Mouse (Mus musculus) urinary bladder, postnatal 36 days (tissue): ENCODE measurements around the gene Ntrk3.
A peak's percentile ranks its signal among the peaks of the same experiment; 100 is the strongest.

Experiments used
- DNase-seq, 2 experiments: peaks; one replicate each; pipeline ENCODE4 v3.0.0; 2022; ENCODE audit warnings: low spot score in 2 of 2, mixed read lengths in 1 of 2

The Ntrk3 gene

GRCm38 (mm10) chr7:78520243-78520927, 217.4 kb downstream of the Ntrk3 start:
- DNase-seq = no peak

- no peak for DNase-seq
Measured at GRCm38 (mm10) chr7:78519689-78520088, 218.1 kb downstream of the Ntrk3 start.

- peak in 1 of 2 experiments; percentile 4 for DNase-seq
Measured at GRCm38 (mm10) chr7:78518760-78519363, 218.9 kb downstream of the Ntrk3 start.

- no peak for DNase-seq
Measured at GRCm38 (mm10) chr7:78515042-78515609, 222.7 kb downstream of the Ntrk3 start.

- no peak for DNase-seq
Measured at GRCm38 (mm10) chr7:78507032-78507611, 230.7 kb downstream of the Ntrk3 start.

- DNase-seq = no peak
Measured at GRCm38 (mm10) chr7:78500863-78501262, 236.9 kb downstream of the Ntrk3 start.

- no peak for DNase-seq
Measured at GRCm38 (mm10) chr7:78499970-78500369, 237.8 kb downstream of the Ntrk3 start.

- no peak for DNase-seq
Measured at GRCm38 (mm10) chr7:78498356-78498755, 239.5 kb downstream of the Ntrk3 start.

- DNase-seq = no peak
Measured at GRCm38 (mm10) chr7:78497819-78498218, 240.0 kb downstream of the Ntrk3 start.

- no peak for DNase-seq
Measured at GRCm38 (mm10) chr7:78493591-78493990, 244.2 kb downstream of the Ntrk3 start.

GRCm38 (mm10) chr7:78491176-78491575, 246.6 kb downstream of the Ntrk3 start:
- DNase-seq = no peak

GRCm38 (mm10) chr7:78484290-78484689, 253.5 kb downstream of the Ntrk3 start:
- no peak for DNase-seq

- no peak for DNase-seq
Measured at GRCm38 (mm10) chr7:78483729-78484128, 254.1 kb downstream of the Ntrk3 start.

- DNase-seq = no peak
Measured at GRCm38 (mm10) chr7:78483061-78483460, 254.8 kb downstream of the Ntrk3 start.

GRCm38 (mm10) chr7:78478881-78479280, 258.9 kb downstream of the Ntrk3 start:
- DNase-seq = no peak

- no peak for DNase-seq
Measured at GRCm38 (mm10) chr7:78471755-78472154, 266.1 kb downstream of the Ntrk3 start.

GRCm38 (mm10) chr7:78471270-78471669, 266.5 kb downstream of the Ntrk3 start:
- DNase-seq = no peak

- DNase-seq = no peak
Measured at GRCm38 (mm10) chr7:78462605-78463004, 275.2 kb downstream of the Ntrk3 start.

- DNase-seq = no peak
Measured at GRCm38 (mm10) chr7:78459021-78459420, 278.8 kb downstream of the Ntrk3 start.

GRCm38 (mm10) chr7:78451666-78452065, 286.1 kb downstream of the Ntrk3 start:
- no peak for DNase-seq

GRCm38 (mm10) chr7:78449909-78450592, 287.8 kb downstream of the Ntrk3 start:
- DNase-seq = peak in 1 of 2 experiments; percentile 38

GRCm38 (mm10) chr7:78448841-78449240, 289.0 kb downstream of the Ntrk3 start:
- no peak for DNase-seq
